Mouse (Mus musculus): Measurements from ENCODE around the gene Barhl2. TPM values are rescaled to one million over a fixed set of nuclear protein-coding genes. Genes with fewer than 3 reads are reported as not detected.

Barhl2 gene
- polyA plus RNA-seq, 1 experiment from 2014 or later: not detected

Other genes starting within 250 kb of the Barhl2 start
- gene Gm17304, start 150.9 kb upstream of the Barhl2 start, polyA plus RNA-seq (2018): not detected in 3 replicates
- gene Zfp644, start 239.1 kb upstream of the Barhl2 start, polyA plus RNA-seq (2018): 17.7 to 25.9 TPM (median 22.3 TPM) in 3 replicates

Measured in macrophage (primary cell).